Mouse (Mus musculus) adrenal gland, postnatal 14 days (tissue): ENCODE measurements around the gene Fxyd1. TPM values are rescaled to one million over a fixed set of nuclear protein-coding genes. Genes with fewer than 3 reads are reported as not detected.

ENCODE experiments used
- DNase-seq: peaks from one replicate; pipeline ENCODE4 v3.0.0; 2021; ENCODE audit warnings: mixed read lengths
- long read RNA-seq, 2 experiments: library from polyadenylated mRNA; stranded (forward); transcript quantifications; one replicate each; pipeline ENCODE4 v2.0.0; 2021
- total RNA-seq: library from RNA; stranded (reverse); gene quantifications from 2 replicates; pipeline ENCODE4 v1.2.3, GENCODE M21; 2021

Fxyd1 gene
- total RNA-seq = 340 and 374 TPM in 2 replicates
- long read RNA-seq, experiment 1, transcript Fxyd1-203 (8 exons, 492 nt) = minor isoform, 12 of 215 reads
- long read RNA-seq, experiment 1, transcript Fxyd1-212 (8 exons, 568 nt) = minor isoform, 45 of 215 reads
- long read RNA-seq, experiment 1, transcript Fxyd1-215 (7 exons, 572 nt) = minor isoform, 5 of 215 reads
- long read RNA-seq, experiment 1, transcript Fxyd1-213 (3 exons, 255 nt) = major isoform, 111 of 215 reads
- long read RNA-seq, experiment 1, partial matches to known transcripts = 27 of 215 reads
- long read RNA-seq, experiment 1, other reads (novel, unspliced or antisense) = 11 of 215 reads
- long read RNA-seq, experiment 2, transcript Fxyd1-213 (3 exons, 255 nt) = major isoform, 219 of 419 reads
- long read RNA-seq, experiment 2, transcript Fxyd1-203 (8 exons, 492 nt) = minor isoform, 8 of 419 reads
- long read RNA-seq, experiment 2, transcript Fxyd1-212 (8 exons, 568 nt) = minor isoform, 87 of 419 reads
- long read RNA-seq, experiment 2, transcript Fxyd1-201 (8 exons, 620 nt) = minor isoform, 8 of 419 reads
- long read RNA-seq, experiment 2, partial matches to known transcripts = 65 of 419 reads
- long read RNA-seq, experiment 2, other reads (novel, unspliced or antisense) = 21 of 419 reads

GRCm38 (mm10) chr7:31057071-31057470 lies at the start of gene Fxyd1:
Fxyd1 (minus strand) TSS chr7:31057199.
- no peak for DNase-seq

- DNase-seq = no peak
Observed at GRCm38 (mm10) chr7:31106166-31106565, 49.2 kb upstream of the Fxyd1 start.

GRCm38 (mm10) chr7:31105061-31105768 lies 48.2 kb upstream of the Fxyd1 start:
- peak; percentile 86 for DNase-seq

GRCm38 (mm10) chr7:31100786-31101185 lies 43.8 kb upstream of the Fxyd1 start:
- DNase-seq = peak; percentile 78

GRCm38 (mm10) chr7:31099612-31099982 lies 42.6 kb upstream of the Fxyd1 start:
- peak; percentile 33 for DNase-seq

GRCm38 (mm10) chr7:31098697-31099611 lies 42.0 kb upstream of the Fxyd1 start:
- peak; percentile 77 for DNase-seq

- DNase-seq = peak; percentile 95
Observed at GRCm38 (mm10) chr7:31097583-31098248, 40.7 kb upstream of the Fxyd1 start.

GRCm38 (mm10) chr7:31096892-31097564 lies 40.0 kb upstream of the Fxyd1 start:
- no peak for DNase-seq

GRCm38 (mm10) chr7:31094774-31095501 lies 37.9 kb upstream of the Fxyd1 start:
- DNase-seq = no peak

GRCm38 (mm10) chr7:31089721-31090120 lies 32.7 kb upstream of the Fxyd1 start:
- no peak for DNase-seq

GRCm38 (mm10) chr7:31088206-31088605 lies 31.2 kb upstream of the Fxyd1 start:
- DNase-seq = peak; percentile 53

- no peak for DNase-seq
Observed at GRCm38 (mm10) chr7:31087262-31087661, 30.3 kb upstream of the Fxyd1 start.

- no peak for DNase-seq
Observed at GRCm38 (mm10) chr7:31086175-31086755, 29.3 kb upstream of the Fxyd1 start.

GRCm38 (mm10) chr7:31085171-31085570 lies 28.2 kb upstream of the Fxyd1 start:
- DNase-seq = peak; percentile 39

GRCm38 (mm10) chr7:31084140-31084539 lies 27.1 kb upstream of the Fxyd1 start:
- no peak for DNase-seq

- peak; percentile 72 for DNase-seq
Observed at GRCm38 (mm10) chr7:31082831-31083588, 26.0 kb upstream of the Fxyd1 start.

GRCm38 (mm10) chr7:31082106-31082505 lies 25.1 kb upstream of the Fxyd1 start:
- DNase-seq = no peak

- DNase-seq = no peak
Observed at GRCm38 (mm10) chr7:31081106-31081505, 24.1 kb upstream of the Fxyd1 start.

GRCm38 (mm10) chr7:31080611-31081010 lies 23.6 kb upstream of the Fxyd1 start:
- no peak for DNase-seq
